Mouse (Mus musculus): ENCODE measurements at regions not wholly inside any gene's neighbourhood (a gene's known extent, or its start where the extent isn't known, plus 50 kb on each side); places are given as distances from the start of the nearest gene placed in this dataset.

DNA sequence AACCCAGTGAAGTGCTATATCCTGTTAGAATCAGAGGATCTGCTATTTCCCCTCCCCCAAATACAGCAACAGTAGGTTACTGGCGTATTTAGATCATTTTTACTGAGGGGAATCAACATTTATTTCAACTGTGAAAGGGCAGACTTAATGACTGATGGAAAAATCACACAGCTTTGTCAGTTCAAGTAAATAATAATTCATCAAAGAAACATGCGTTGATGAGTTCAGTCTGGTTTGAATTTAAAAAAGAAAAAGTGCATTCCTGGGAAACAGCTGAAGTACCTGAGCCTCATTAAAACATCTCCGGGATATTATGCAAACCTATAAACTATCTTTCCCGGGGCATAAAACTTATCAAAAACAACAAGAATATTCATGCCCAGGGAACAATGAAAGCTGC lies 497.7 kb upstream of the Marcks start:
- TF ChIP-seq CTCF (IDR thresholded peaks at IDR 0.05; ENCODE audit: low read depth) (no peak), EP300 (IDR thresholded peaks at IDR 0.05; ENCODE audit: low read depth) (no peak)
